Mouse (Mus musculus) myocyte (in vitro differentiated cells): ENCODE measurements at regions not wholly inside any gene's neighbourhood (a gene's known extent, or its start where the extent isn't known, plus 50 kb on each side); places are given as distances from the start of the nearest gene placed in this dataset.

Experiments used
- H3K27me3 ChIP-seq: one replicate; pipeline ENCODE4 v1.6.1; 2011; ENCODE audit not compliant: control insufficient read depth, insufficient read depth, insufficient read length
- H3K36me3 ChIP-seq: one replicate; pipeline ENCODE4 v1.6.1; 2011; ENCODE audit not compliant: control insufficient read depth, insufficient read depth
- H3K4me2 ChIP-seq: one replicate; pipeline ENCODE4 v1.6.1; 2011; ENCODE audit warnings: low read depth, control low read depth
- H3K4me3 ChIP-seq: one replicate; pipeline ENCODE4 v1.5.1; 2011; ENCODE audit warnings: mild to moderate bottlenecking, control low read depth, moderate library complexity
- H3K79me2 ChIP-seq: one replicate; pipeline ENCODE4 v1.6.1; 2011; ENCODE audit not compliant: control insufficient read depth, insufficient read depth
- H3ac ChIP-seq: one replicate; pipeline ENCODE4 v1.6.1; 2011; ENCODE audit not compliant: control insufficient read depth, insufficient read length
- CEBPB ChIP-seq: IDR thresholded peaks from 2 replicates; pipeline ENCODE4 v1.6.1; 2011; ENCODE audit warnings: mild to moderate bottlenecking, moderate library complexity; ENCODE audit not compliant: poor library complexity, insufficient read depth, severe bottlenecking
- E2F4 ChIP-seq: IDR thresholded peaks from one replicate; pipeline ENCODE4 v1.6.1; 2011; ENCODE audit warnings: mild to moderate bottlenecking, control low read depth, moderate library complexity; ENCODE audit not compliant: insufficient read depth
- MAX ChIP-seq: IDR thresholded peaks from one replicate; pipeline ENCODE4 v1.6.1; 2011; ENCODE audit warnings: low read depth, mild to moderate bottlenecking, control low read depth
- MYOD1 ChIP-seq, 3 experiments: IDR thresholded peaks; one replicate each; pipeline ENCODE4 v1.6.1; 2011; ENCODE audit warnings: control low read depth in 2 of 3, low read depth in 2 of 3, mild to moderate bottlenecking in 2 of 3, moderate library complexity in 1 of 3; ENCODE audit not compliant: insufficient read length in 2 of 3, control insufficient read depth in 1 of 3
- MYOG ChIP-seq, 3 experiments: IDR thresholded peaks; one replicate each; pipeline ENCODE4 v1.6.1; 2011; ENCODE audit warnings: control low read depth in 2 of 3, low read depth in 2 of 3, mild to moderate bottlenecking in 2 of 3; ENCODE audit not compliant: insufficient read length in 2 of 3, control insufficient read depth in 1 of 3, insufficient read depth in 1 of 3
- POLR2A ChIP-seq: IDR thresholded peaks from one replicate; pipeline ENCODE4 v1.6.1; 2011; ENCODE audit warnings: low read depth, mild to moderate bottlenecking, control low read depth, moderate library complexity; ENCODE audit not compliant: insufficient read length
- POLR2AphosphoS2 ChIP-seq: IDR thresholded peaks from one replicate; pipeline ENCODE4 v1.6.1; 2011; ENCODE audit warnings: low read depth, control low read depth; ENCODE audit not compliant: insufficient read length
- REST ChIP-seq: IDR thresholded peaks from one replicate; pipeline ENCODE4 v1.6.1; 2011; ENCODE audit warnings: mild to moderate bottlenecking, control low read depth, moderate library complexity; ENCODE audit not compliant: insufficient read depth, insufficient read length
- SRF ChIP-seq: IDR thresholded peaks from one replicate; pipeline ENCODE4 v1.6.1; 2011; ENCODE audit warnings: low read depth; ENCODE audit not compliant: control insufficient read depth, insufficient read length
- TCF12 ChIP-seq: IDR thresholded peaks from one replicate; pipeline ENCODE4 v1.6.1; 2011; ENCODE audit warnings: mild to moderate bottlenecking, control low read depth; ENCODE audit not compliant: poor library complexity, insufficient read depth, severe bottlenecking
- TCF3 ChIP-seq: IDR thresholded peaks from one replicate; pipeline ENCODE4 v1.6.1; 2011; ENCODE audit warnings: low read depth, control low read depth; ENCODE audit not compliant: insufficient read length
- USF1 ChIP-seq: IDR thresholded peaks from one replicate; pipeline ENCODE4 v1.6.1; 2011; ENCODE audit warnings: low read depth, mild to moderate bottlenecking, control low read depth, moderate library complexity

DNA sequence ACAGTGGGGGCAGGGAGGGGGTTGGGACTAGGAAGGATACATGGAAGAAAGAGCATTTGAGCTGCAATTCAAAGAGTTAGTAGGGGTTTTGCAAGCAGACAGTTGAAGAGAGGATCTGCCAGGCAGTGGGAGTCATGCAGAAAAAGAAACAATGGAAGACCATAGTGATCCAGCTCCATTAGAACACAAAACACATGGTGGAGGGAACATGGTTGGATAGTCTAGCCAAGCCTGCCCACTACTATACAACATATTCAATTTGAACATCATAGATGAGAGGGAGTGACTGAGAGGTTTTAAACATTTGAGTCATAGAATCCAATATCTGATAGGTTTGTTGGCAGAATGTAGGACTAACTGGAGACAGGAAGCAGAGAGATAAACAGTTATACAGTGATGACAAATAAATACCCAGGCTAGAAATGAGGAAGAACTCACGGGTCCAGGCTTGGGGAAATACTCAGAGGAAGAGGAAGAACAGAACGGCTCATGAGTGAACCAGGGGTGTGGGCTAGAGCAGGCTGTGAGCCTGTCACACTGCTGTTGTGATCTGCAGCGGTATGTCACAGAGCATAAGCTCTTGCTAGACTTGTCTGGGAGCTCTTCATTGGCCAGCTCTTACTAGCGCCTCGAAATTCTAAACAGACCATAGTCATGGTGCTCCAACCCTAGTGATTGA is 646.5 kb downstream of the Bcl11a start:
- Histone ChIP-seq H3K4me2 (no peak overlapping the region), H3K36me3 (no peaks in the 10 kb centered on the region), H3K4me3 (no peak overlapping the region), H3ac (no peak overlapping the region), H3K79me2 (no peaks in the 10 kb centered on the region), H3K27me3 (no peaks in the 10 kb centered on the region)
- TF ChIP-seq E2F4 (no peak), TCF12 (no peak), MYOD1 (IDR thresholded peaks at IDR 0.05; ENCODE audit: control insufficient read depth in 1 of 3, insufficient read length in 2 of 3, low read depth in 2 of 3) (no peak), TCF3 (no peak), POLR2AphosphoS2 (no peak)

DNA sequence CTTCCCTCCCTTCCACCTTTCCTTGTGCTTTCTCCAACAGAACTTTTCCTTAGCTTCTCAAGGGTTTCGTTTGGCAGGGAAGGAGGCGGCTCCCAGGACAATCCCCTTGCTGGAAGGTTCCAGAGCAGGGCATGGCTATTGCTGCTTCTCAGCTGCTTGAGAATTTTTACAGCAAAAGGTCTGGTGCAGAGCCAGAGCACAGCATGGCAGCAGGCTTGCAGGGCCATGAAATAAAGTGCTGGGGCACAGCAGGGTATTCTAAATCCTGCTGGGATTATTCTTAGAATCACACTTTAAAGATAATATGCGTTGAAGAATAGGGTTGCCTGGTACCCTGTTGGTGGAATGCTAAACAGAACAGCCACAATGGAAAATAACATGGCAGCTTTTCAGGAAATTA is 648.5 kb downstream of the Bcl11a start:
- TF ChIP-seq E2F4 = no peak
- Histone ChIP-seq H3K4me2 (no peak overlapping the region), H3K4me3 (no peak overlapping the region), H3K27me3 (no peaks in the 10 kb centered on the region), H3K79me2 (no peaks in the 10 kb centered on the region), H3ac (no peak overlapping the region), H3K36me3 (no peaks in the 10 kb centered on the region)

DNA sequence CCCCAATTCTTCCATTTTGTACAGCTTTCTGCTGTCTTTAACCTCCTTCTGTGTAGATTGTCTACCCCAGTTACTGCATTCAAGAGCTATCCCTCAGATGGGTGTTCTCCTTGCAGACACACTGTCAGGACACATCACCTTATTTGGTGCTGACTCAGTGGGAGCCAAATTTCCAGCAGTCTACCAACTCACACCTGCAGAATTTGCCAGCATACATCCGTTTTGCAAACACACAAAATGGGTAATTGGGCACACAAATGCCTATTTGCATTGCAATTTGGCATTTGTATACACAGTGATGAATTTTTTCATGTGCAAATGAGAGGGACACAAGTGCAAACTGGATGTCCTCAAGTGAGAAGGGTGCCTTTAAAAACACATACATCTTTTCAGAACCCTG is 649.5 kb downstream of the Bcl11a start:
- no peak overlapping the region for H3K4me2 ChIP-seq
- no peaks in the 10 kb centered on the region for H3K36me3 ChIP-seq
- no peaks in the 10 kb centered on the region for H3K27me3 ChIP-seq
- no peak overlapping the region for H3ac ChIP-seq
- H3K79me2 ChIP-seq = no peaks in the 10 kb centered on the region
- no peak overlapping the region for H3K4me3 ChIP-seq
- TF ChIP-seq TCF12 = no peak
- no peak for TF ChIP-seq E2F4
- TF ChIP-seq TCF3 = no peak
- no peak for TF ChIP-seq MYOD1 (IDR thresholded peaks at IDR 0.05; ENCODE audit: control insufficient read depth in 1 of 3, insufficient read length in 2 of 3, low read depth in 2 of 3)
- no peak for TF ChIP-seq MYOG (IDR thresholded peaks at IDR 0.05; ENCODE audit: control insufficient read depth in 1 of 3, insufficient read depth in 1 of 3, insufficient read length in 2 of 3, low read depth in 2 of 3)
- no peak for TF ChIP-seq USF1
- TF ChIP-seq MAX = no peak
- no peak for TF ChIP-seq CEBPB
- no peak for TF ChIP-seq SRF
- no peak for TF ChIP-seq REST
- no peak for TF ChIP-seq POLR2AphosphoS2

- Histone ChIP-seq H3K79me2 (no peaks in the 10 kb centered on the region), H3K4me2 (no peak overlapping the region), H3K4me3 (no peak overlapping the region), H3K27me3 (no peaks in the 10 kb centered on the region), H3K36me3 (no peaks in the 10 kb centered on the region), H3ac (no peak overlapping the region)
- TF ChIP-seq MYOG (IDR thresholded peaks at IDR 0.05; ENCODE audit: control insufficient read depth in 1 of 3, insufficient read depth in 1 of 3, insufficient read length in 2 of 3, low read depth in 2 of 3) (no peak), E2F4 (no peak), SRF (no peak), MAX (no peak), POLR2A (no peak), CEBPB (no peak), TCF12 (no peak), USF1 (no peak), MYOD1 (IDR thresholded peaks at IDR 0.05; ENCODE audit: control insufficient read depth in 1 of 3, insufficient read length in 2 of 3, low read depth in 2 of 3) (no peak), POLR2AphosphoS2 (no peak), TCF3 (no peak), REST (no peak)
Observed at GRCm38 (mm10) chr11:24731431-24731830, 653.6 kb downstream of the Bcl11a start.

- Histone ChIP-seq H3K79me2 (no peaks in the 10 kb centered on the region), H3K4me3 (no peak overlapping the region), H3K27me3 (no peaks in the 10 kb centered on the region), H3K4me2 (no peak overlapping the region), H3K36me3 (no peaks in the 10 kb centered on the region), H3ac (no peak overlapping the region)
- TF ChIP-seq CEBPB = no peak
Observed at GRCm38 (mm10) chr11:24739710-24740255, 661.9 kb downstream of the Bcl11a start.

GRCm38 (mm10) chr11:24740466-24740865 is 662.6 kb downstream of the Bcl11a start:
- Histone ChIP-seq H3ac (no peak overlapping the region), H3K27me3 (no peaks in the 10 kb centered on the region), H3K36me3 (no peaks in the 10 kb centered on the region), H3K79me2 (no peaks in the 10 kb centered on the region), H3K4me2 (no peak overlapping the region), H3K4me3 (no peak overlapping the region)
- no peak for TF ChIP-seq MYOD1 (IDR thresholded peaks at IDR 0.05; ENCODE audit: control insufficient read depth in 1 of 3, insufficient read length in 2 of 3, low read depth in 2 of 3)
- TF ChIP-seq SRF = no peak
- TF ChIP-seq USF1 = no peak
- TF ChIP-seq E2F4 = no peak
- no peak for TF ChIP-seq POLR2AphosphoS2
- no peak for TF ChIP-seq REST
- no peak for TF ChIP-seq CEBPB
- TF ChIP-seq MYOG (IDR thresholded peaks at IDR 0.05; ENCODE audit: control insufficient read depth in 1 of 3, insufficient read depth in 1 of 3, insufficient read length in 2 of 3, low read depth in 2 of 3) = no peak
- no peak for TF ChIP-seq POLR2A
- TF ChIP-seq MAX = no peak
- no peak for TF ChIP-seq TCF12
- no peak for TF ChIP-seq TCF3
